Mouse (Mus musculus) hindbrain, embryonic 11.5 days (tissue): ENCODE results near the gene Sox9. TPM values are rescaled to one million over a fixed set of nuclear protein-coding genes. Genes with fewer than 3 reads are reported as not detected.

Experiments used
- ATAC-seq: fragments of 200-750 bp; cut with Nextera tagmentation; 2 replicates; pipeline ENCODE4 v1.8.0; 2017; ENCODE audit warnings: mild to moderate bottlenecking, moderate TSS enrichment, moderate library complexity; ENCODE audit not compliant: low FRiP score
- DNase-seq: peaks from one replicate; pipeline ENCODE4 v3.0.0-alpha.2; 2015; ENCODE audit warnings: low spot score
- H3K27ac ChIP-seq: fragments of 300-500 bp; sonication (generic); 2 replicates; pipeline ENCODE4 v1.5.1; 2014; ENCODE audit warnings: mild to moderate bottlenecking, low read depth, low read length
- H3K27me3 ChIP-seq: fragments of 300-500 bp; sonication (generic); 2 replicates; pipeline ENCODE4 v1.6.1; 2014; ENCODE audit warnings: mild to moderate bottlenecking, low read length, moderate library complexity, mixed read lengths; ENCODE audit not compliant: control insufficient read depth, insufficient read depth
- H3K36me3 ChIP-seq: fragments of 300-500 bp; sonication (generic); 2 replicates; pipeline ENCODE4 v1.6.1; 2014; ENCODE audit warnings: mild to moderate bottlenecking, low read length, moderate library complexity, mixed read lengths; ENCODE audit not compliant: control insufficient read depth, insufficient read depth
- H3K4me1 ChIP-seq: fragments of 300-500 bp; sonication (generic); replicated peaks from 2 replicates; pipeline ENCODE4 v1.6.1; 2014; ENCODE audit warnings: low read length, mixed read lengths; ENCODE audit not compliant: control insufficient read depth, insufficient read depth
- H3K4me2 ChIP-seq: fragments of 300-500 bp; sonication (generic); replicated peaks from 2 replicates; pipeline ENCODE4 v1.6.1; 2014; ENCODE audit warnings: mild to moderate bottlenecking, low read depth, low read length
- H3K4me3 ChIP-seq: fragments of 300-500 bp; sonication (generic); 2 replicates; pipeline ENCODE4 v1.5.1; 2014; ENCODE audit warnings: low read depth, low read length
- H3K9ac ChIP-seq: fragments of 300-500 bp; sonication (generic); 2 replicates; pipeline ENCODE4 v1.6.1; 2014; ENCODE audit warnings: low read depth, low read length
- H3K9me3 ChIP-seq: fragments of 300-500 bp; sonication (generic); 2 replicates; pipeline ENCODE4 v1.6.1; 2016; ENCODE audit warnings: low read length; ENCODE audit not compliant: control insufficient read depth
- WGBS: fragments of 180-500 bp; shearing (Covaris S2); extraction: QIAGEN DNeasy Blood & Tissue Kit; methylation state at CpG from one replicate; pipeline ENCODE4 v1.1.7; 2014; 5-methylcytosine and 5-hydroxymethylcytosine counted together
- polyA plus RNA-seq: library from polyadenylated mRNA; unstranded; fragments of >200 nt; fragmentation: Nextera tagmentation; extraction: Ambion mirVana; gene quantifications from 2 replicates; pipeline ENCODE4 v1.2.1, GENCODE M21; 2014

Sox9 gene
- 127 and 137 TPM in 2 replicates for polyA plus RNA-seq

DNA sequence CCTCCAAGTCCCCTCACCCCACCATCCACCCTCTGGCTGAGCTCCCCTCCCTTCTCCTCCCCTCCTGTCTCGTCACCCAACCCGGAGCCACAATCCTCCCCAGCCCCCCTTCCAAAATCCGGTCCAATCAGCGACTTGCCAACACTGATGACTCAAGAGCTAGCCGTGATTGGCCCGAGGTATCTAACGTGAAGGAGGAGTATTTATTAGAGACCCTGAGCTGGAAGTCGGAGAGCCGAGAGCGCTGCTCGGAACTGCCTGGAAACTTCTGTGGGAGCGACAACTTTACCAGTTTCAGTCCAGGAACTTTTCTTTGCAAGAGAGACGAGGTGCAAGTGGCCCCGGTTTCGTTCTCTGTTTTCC is at the start of gene Sox9:
TSS of gene Sox9 (plus strand) at position 231 of the 363 bp plus-strand sequence.
- Histone ChIP-seq H3K9me3 (no peaks in the 10 kb centered on the region), H3K4me2 (peak within 1 kb of the TSS; percentile 93), H3K27me3 (peaks cover 12% of the 10 kb centered on the region), H3K9ac (peak within 1 kb of the TSS; percentile 91), H3K4me3 (peak within 1 kb of the TSS; percentile 87), H3K36me3 (no peaks in the 10 kb centered on the region), H3K27ac (peak within 1 kb of the TSS; percentile 92), H3K4me1 (peaks cover 12% of the 10 kb centered on the region)
- 0% methylated on average over 14 of the region's 15 CpGs for WGBS
- DNase-seq (peak; percentile 88), ATAC-seq (peak; percentile 89)

GRCm38 (mm10) chr11:112732401-112732800 is 49.6 kb upstream of the Sox9 start:
- H3K9ac ChIP-seq: no peak overlapping the region
- DNase-seq: no peak
- H3K27ac ChIP-seq: no peak overlapping the region
- 89% methylated on average over 7 of the region's 7 CpGs for WGBS
- no peaks in the 10 kb centered on the region for H3K36me3 ChIP-seq
- no peak for ATAC-seq
- H3K4me3 ChIP-seq: no peak overlapping the region
- H3K27me3 ChIP-seq: no peaks in the 10 kb centered on the region
- no peaks in the 10 kb centered on the region for H3K9me3 ChIP-seq
- H3K4me1 ChIP-seq: no peaks in the 10 kb centered on the region; the same call in 1 of the 2 replicates
- H3K4me2 ChIP-seq: no peak overlapping the region

DNA sequence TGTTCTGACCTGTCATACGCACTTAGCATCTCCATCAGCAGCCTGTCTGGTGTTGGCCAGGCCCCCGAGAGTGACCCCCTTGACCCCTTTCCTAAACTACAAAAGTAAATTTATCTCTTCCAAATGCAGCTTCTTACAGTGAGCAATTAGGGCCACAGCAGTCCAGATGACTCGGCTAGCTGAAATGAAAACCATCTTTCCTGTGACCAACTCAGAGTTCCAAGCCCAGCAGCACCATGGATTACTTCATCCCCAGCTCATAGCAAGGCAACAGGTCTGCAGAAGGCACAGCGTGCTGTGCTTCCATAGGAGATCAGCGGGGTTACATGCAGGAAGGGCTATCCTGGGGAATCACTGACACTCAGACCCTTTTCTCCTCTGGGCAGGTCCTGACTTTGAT is 45.0 kb upstream of the Sox9 start:
- 62% methylated on average over 5 of the region's 5 CpGs for WGBS
- DNase-seq: no peak

GRCm38 (mm10) chr11:112739681-112740080 is 42.3 kb upstream of the Sox9 start:
- Histone ChIP-seq H3K27me3 (no peaks in the 10 kb centered on the region), H3K36me3 (no peaks in the 10 kb centered on the region), H3K4me2 (no peak overlapping the region), H3K27ac (no peak overlapping the region), H3K9ac (no peak overlapping the region), H3K4me3 (no peak overlapping the region), H3K9me3 (no peaks in the 10 kb centered on the region), H3K4me1 (no peaks in the 10 kb centered on the region)
- WGBS: 88% methylated on average over 1 of the region's 1 CpGs
- no peak for DNase-seq
- no peak for ATAC-seq

More for the DNA sequence above, 45.0 kb upstream of the Sox9 start:
- no peak for ATAC-seq
- Histone ChIP-seq H3K9ac (no peak overlapping the region), H3K36me3 (no peaks in the 10 kb centered on the region), H3K27me3 (no peaks in the 10 kb centered on the region), H3K27ac (no peak overlapping the region), H3K4me1 (no peaks in the 10 kb centered on the region), H3K4me3 (no peak overlapping the region), H3K9me3 (no peaks in the 10 kb centered on the region), H3K4me2 (no peak overlapping the region)

DNA sequence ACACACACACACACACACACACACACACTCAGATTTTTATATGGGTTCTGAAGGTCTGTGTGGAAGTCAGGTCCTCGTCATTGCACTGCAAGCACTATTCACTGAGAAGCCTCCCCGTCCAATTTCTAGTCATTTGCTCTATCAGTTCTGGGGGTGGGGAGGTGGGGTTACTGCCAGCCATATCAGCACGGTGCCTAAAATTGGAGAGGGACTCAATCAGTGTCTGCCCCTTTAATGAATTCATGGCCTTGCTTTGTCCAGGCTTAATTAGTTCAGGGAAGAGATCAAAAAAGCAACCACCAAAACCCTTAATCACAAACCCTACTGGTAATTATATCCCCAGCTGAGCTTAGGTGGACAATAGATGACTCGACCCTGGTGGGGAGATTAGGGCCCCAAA is 25.5 kb upstream of the Sox9 start:
- H3K27ac ChIP-seq: no peak overlapping the region
- 47% methylated on average over 4 of the region's 4 CpGs for WGBS

DNA sequence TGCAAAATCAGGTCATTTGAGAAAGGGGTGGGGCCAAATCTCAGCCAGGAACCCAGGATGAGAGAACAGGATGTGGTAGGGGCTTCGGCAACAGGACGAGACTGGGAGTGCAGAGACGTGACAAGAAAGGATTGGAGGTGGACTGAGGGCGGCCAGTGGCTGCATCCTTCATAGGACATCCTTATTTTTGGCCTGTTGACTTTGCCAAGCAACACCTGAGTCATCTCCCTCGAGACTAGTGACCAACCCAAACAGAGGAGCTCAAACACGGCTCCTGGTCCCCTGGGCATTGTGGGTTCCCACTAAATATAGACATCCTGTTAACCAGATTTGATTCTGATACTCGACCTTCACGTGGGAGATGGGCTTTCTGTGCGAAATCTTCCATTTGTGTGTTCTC is 24.0 kb upstream of the Sox9 start:
- no peak overlapping the region for H3K4me3 ChIP-seq
- H3K36me3 ChIP-seq: no peaks in the 10 kb centered on the region
- WGBS: 78% methylated on average over 9 of the region's 9 CpGs
- H3K4me1 ChIP-seq: no peaks in the 10 kb centered on the region
- no peaks in the 10 kb centered on the region for H3K9me3 ChIP-seq
- ATAC-seq: no peak
- H3K27ac ChIP-seq: no peak overlapping the region
- H3K9ac ChIP-seq: no peak overlapping the region
- no peak overlapping the region for H3K4me2 ChIP-seq
- H3K27me3 ChIP-seq: no peaks in the 10 kb centered on the region
- DNase-seq: no peak

More for the DNA sequence above, 25.5 kb upstream of the Sox9 start:
- no peaks in the 10 kb centered on the region for H3K4me1 ChIP-seq
- ATAC-seq (0 out of 2 replicates have a peak, but pooled peaks have one; percentile 40), DNase-seq (peak; percentile 13)
- H3K36me3 ChIP-seq: no peaks in the 10 kb centered on the region
- H3K9ac ChIP-seq: no peak overlapping the region
- no peak overlapping the region for H3K4me2 ChIP-seq
- no peaks in the 10 kb centered on the region for H3K27me3 ChIP-seq
- H3K9me3 ChIP-seq: no peaks in the 10 kb centered on the region
- H3K4me3 ChIP-seq: no peak overlapping the region

GRCm38 (mm10) chr11:112766956-112767355 is 15.1 kb upstream of the Sox9 start:
- H3K4me3 ChIP-seq: no peak overlapping the region
- no peak for ATAC-seq
- no peaks in the 10 kb centered on the region for H3K4me1 ChIP-seq
- H3K27ac ChIP-seq: no peak overlapping the region
- H3K36me3 ChIP-seq: no peaks in the 10 kb centered on the region
- 96% methylated on average over 4 of the region's 4 CpGs for WGBS
- H3K4me2 ChIP-seq: no peak overlapping the region
- H3K27me3 ChIP-seq: no peaks in the 10 kb centered on the region
- no peak for DNase-seq
- no peak overlapping the region for H3K9ac ChIP-seq
- H3K9me3 ChIP-seq: no peaks in the 10 kb centered on the region

DNA sequence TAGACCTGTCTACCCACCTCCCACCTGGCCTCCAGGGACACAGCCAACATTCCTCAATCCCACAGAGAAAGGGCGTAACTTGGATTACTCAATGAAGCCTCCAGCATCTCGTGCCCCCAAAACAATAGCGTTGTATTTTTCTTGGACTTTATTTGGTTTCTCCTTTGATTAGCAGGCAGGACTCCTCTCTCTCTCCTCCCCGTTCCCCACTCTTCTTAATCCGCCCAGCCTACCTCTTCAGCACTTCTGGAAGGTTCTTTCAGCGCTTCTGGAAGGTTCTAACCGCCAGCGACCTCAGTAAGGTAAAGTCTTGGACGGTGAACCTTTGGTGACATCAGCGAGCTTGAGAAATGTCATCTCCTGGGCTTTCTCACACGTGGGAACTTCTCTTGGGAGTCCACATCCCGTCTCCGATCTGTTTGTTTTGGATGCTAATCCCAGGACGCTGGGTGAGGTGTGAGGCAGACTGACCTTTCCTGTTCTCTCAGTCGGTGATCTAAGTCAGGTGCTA is 14.4 kb upstream of the Sox9 start:
- Histone ChIP-seq H3K4me2 (no peak overlapping the region), H3K36me3 (no peaks in the 10 kb centered on the region), H3K27ac (no peak overlapping the region), H3K4me1 (no peaks in the 10 kb centered on the region), H3K27me3 (no peaks in the 10 kb centered on the region), H3K9ac (no peak overlapping the region), H3K9me3 (no peaks in the 10 kb centered on the region), H3K4me3 (no peak overlapping the region)
- whole genome bisulfite sequencing: 83% methylated on average over 15 of the region's 15 CpGs
- no peak for ATAC-seq
- DNase-seq: no peak

DNA sequence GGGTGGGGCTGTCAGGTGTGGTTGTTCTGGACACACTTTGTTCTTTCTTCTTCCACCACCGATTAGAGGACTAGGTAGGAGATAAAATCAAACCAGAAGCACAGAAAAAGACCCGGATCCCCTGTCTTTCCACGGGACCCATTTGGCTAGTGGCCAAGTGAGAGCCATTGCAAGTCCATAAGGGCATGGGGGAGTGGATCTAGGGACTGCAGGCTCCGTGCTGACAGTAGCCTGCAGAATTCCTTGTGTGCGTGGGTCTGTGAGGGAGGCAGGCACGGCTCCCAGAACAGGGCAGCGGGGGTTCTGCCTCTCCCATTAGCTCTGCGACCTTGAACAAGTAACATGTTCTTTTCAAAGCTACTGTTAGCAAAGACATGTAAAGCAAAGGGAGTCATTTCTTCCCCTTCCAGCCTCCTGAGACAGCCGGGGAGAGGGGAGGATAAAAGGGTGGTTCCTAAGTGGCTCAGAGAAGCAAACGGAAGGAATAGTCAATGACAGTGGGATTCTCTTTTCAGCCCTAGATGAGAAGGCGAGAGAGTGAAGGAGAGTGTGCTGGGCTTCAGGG is 9.2 kb upstream of the Sox9 start:
- ATAC-seq: no peak
- Histone ChIP-seq H3K27me3 (peaks cover 4% of the 10 kb centered on the region; the same call in 1 of the 2 replicates), H3K9ac (no peak overlapping the region), H3K4me1 (0 out of 2 replicates have a peak, but pooled peaks cover 2% of the 10 kb centered on the region), H3K4me3 (no peak overlapping the region), H3K27ac (no peak overlapping the region), H3K4me2 (no peak overlapping the region), H3K9me3 (no peaks in the 10 kb centered on the region), H3K36me3 (no peaks in the 10 kb centered on the region)
- WGBS: 50% methylated on average over 11 of the region's 11 CpGs
- DNase-seq: no peak
